Mouse (Mus musculus): ENCODE measurements around the gene Cptp. TPM values are rescaled to one million over a fixed set of nuclear protein-coding genes. Genes with fewer than 3 reads are reported as not detected.

Cptp gene
- polyA plus RNA-seq, 1 experiment from 2014 or later: 19.7 TPM

DNA sequence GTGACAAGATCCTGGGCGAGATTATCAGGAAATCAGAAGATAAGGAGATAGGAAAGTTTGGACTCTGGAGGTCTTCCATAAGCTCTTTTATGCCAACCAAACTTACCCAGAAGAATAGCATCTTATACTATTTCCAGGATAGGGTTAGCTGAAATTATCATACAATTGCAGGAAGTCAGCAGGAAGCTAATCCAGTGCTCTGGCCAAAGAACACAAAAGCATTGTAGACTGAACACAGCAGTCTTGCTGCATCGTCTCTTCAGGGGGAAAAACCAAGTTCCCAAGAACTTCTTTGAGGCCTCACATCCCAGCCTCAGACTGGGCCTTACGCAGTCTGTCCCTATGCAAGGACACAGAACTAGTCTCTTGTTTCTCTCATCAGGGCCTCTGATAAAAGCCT, 14.3 kb upstream of the Cptp start:
- H3K27ac ChIP-seq: no peak overlapping the region
- H3K4me3 ChIP-seq: no peak overlapping the region
- H3K27me3 ChIP-seq: no peaks in the 10 kb centered on the region
- H3K36me3 ChIP-seq: peaks cover 56% of the 10 kb centered on the region
- no peaks in the 10 kb centered on the region for H3K9me3 ChIP-seq
- no peak overlapping the region for H3K4me2 ChIP-seq
- ATAC-seq (ENCODE audit: insufficient number of reproducible peaks, low FRiP score, low TSS enrichment, low read depth): no peak
- no peaks in the 10 kb centered on the region for H3K4me1 ChIP-seq
- H3K9ac ChIP-seq: no peak overlapping the region
- WGBS: 87% methylated on average over 3 of the region's 3 CpGs

DNA sequence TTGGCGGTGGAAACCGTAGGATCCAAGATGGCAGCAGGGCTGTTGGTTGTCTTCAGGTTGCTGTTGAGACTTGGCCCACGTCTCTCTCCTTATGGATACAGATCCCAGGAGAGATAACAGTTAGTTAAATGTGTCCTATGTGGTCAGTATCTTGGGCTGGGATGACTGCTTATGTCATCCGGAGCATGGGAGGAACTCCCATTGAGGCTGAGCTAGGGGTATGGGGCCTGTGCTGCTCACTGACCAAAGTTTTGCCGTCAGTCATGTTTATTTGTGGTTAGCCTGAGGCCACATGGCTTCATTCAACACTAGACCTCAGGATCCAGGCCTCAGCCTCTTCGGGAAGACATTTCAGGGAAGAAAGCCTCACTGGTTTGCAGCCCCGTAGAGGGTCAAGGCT, 2.2 kb upstream of the Cptp start:
- no peaks in the 10 kb centered on the region for H3K27me3 ChIP-seq
- H3K4me3 ChIP-seq: no peak overlapping the region
- 88% methylated on average over 7 of the region's 7 CpGs for WGBS
- peaks cover 20% of the 10 kb centered on the region for H3K4me1 ChIP-seq
- H3K36me3 ChIP-seq: peaks cover 47% of the 10 kb centered on the region
- H3K9me3 ChIP-seq: no peaks in the 10 kb centered on the region
- no peak overlapping the region for H3K4me2 ChIP-seq
- H3K9ac ChIP-seq: no peak overlapping the region
- no peak for ATAC-seq (ENCODE audit: insufficient number of reproducible peaks, low FRiP score, low TSS enrichment, low read depth)
- H3K27ac ChIP-seq: no peak overlapping the region

DNA sequence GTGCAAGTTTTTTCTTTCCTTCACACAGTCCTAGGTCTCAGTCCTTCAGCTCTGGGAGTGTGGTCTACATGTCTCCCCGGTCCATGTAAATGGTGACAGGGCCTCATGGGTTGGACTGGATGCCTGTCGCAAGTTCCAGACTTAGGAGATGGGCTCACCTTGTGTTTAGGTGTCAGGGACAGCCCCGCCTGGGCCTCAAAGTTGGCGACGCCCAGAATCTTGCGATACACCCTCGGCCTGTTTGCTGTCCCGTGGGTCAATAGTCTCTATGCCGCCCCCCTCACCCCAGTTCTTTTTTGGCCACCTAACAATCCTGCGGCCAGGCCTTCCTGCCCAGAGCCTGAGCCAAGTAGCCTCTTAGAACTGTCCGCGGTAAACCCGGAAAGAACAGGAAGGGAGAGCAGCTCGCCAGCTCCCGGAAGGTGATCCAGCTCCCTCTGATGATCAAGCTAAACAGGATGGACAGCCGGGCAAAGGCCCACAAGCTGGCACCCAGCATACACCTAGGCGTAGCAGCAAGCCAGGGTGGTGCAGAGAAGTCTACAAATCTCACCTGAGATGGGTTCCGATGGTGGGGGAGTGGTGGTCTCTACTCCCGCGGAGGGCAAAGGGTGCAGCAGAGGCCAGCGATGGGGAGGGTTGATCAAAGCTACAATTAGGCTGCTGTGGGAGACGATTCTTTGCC, 484 bp downstream of the Cptp start:
- Histone ChIP-seq H3K4me3 (peak overlapping the region; percentile 72), H3K27ac (0 out of 2 replicates have a peak overlapping the region, but pooled peaks have one; percentile 43), H3K9me3 (no peaks in the 10 kb centered on the region), H3K4me2 (peak overlapping the region; percentile 86), H3K4me1 (peaks cover 20% of the 10 kb centered on the region), H3K36me3 (peaks cover 39% of the 10 kb centered on the region), H3K9ac (peak overlapping the region; percentile 69), H3K27me3 (no peaks in the 10 kb centered on the region)
- ATAC-seq (ENCODE audit: insufficient number of reproducible peaks, low FRiP score, low TSS enrichment, low read depth): no peak
- 7% methylated on average over 22 of the region's 22 CpGs for WGBS

DNA sequence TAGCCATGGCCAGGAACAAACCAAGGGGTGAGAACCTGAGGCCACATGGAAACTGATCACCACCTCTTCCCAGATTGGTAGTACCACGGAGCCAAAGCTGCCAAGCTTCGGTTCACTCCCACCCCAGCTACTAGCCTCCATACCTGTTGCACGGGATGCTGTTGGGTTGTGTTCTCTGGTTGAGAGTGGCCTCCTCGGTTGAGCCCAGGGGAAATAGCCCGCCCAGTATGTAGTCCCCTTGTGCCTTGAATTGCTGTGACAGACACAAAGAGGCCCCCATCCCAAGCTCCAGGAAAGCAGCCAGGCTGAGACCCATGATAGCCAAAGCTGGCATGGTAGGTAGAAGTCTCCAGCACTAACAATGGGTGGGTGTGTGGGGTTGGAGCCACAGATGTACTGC, 6.2 kb downstream of the Cptp start, which contains the start of gene Tas1r3:
Gene Tas1r3, minus strand, starts transcription at position 362 of the 400 bp plus-strand sequence.
- no peak for ATAC-seq (ENCODE audit: insufficient number of reproducible peaks, low FRiP score, low TSS enrichment, low read depth)
- Histone ChIP-seq H3K4me3 (no peak within 1 kb of the TSS), H3K27ac (no peak within 1 kb of the TSS), H3K4me1 (no peaks in the 10 kb centered on the region), H3K9me3 (no peaks in the 10 kb centered on the region), H3K36me3 (peaks cover 47% of the 10 kb centered on the region), H3K4me2 (no peak within 1 kb of the TSS), H3K27me3 (no peaks in the 10 kb centered on the region), H3K9ac (no peak within 1 kb of the TSS)
- 84% methylated on average over 5 of the region's 5 CpGs for WGBS

DNA sequence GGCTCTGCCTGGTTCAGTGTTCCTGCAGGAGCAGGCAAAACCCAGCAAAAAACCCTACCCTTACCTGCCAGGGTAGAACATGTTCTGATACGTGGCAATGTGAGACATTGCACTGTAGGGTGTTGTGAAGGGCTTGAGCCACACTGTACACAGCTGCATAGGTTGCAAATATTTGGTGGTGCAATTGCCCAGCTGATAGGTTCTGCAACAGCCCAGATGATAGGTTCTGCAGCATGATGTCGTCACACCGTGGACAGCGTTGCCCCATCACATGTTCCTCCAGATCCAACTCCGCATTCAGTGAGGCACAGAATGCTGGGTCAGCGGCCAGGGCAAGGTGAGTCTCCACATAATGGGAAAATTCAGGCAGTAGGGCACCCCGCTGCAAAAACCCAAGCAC, 7.5 kb downstream of the Cptp start:
- Histone ChIP-seq H3K4me1 (no peaks in the 10 kb centered on the region), H3K36me3 (peaks cover 56% of the 10 kb centered on the region), H3K4me3 (no peak overlapping the region), H3K27me3 (no peaks in the 10 kb centered on the region), H3K9ac (no peak overlapping the region), H3K27ac (no peak overlapping the region), H3K4me2 (no peak overlapping the region), H3K9me3 (no peaks in the 10 kb centered on the region)
- WGBS: 88% methylated on average over 7 of the region's 7 CpGs
- ATAC-seq (ENCODE audit: insufficient number of reproducible peaks, low FRiP score, low TSS enrichment, low read depth): no peak

DNA sequence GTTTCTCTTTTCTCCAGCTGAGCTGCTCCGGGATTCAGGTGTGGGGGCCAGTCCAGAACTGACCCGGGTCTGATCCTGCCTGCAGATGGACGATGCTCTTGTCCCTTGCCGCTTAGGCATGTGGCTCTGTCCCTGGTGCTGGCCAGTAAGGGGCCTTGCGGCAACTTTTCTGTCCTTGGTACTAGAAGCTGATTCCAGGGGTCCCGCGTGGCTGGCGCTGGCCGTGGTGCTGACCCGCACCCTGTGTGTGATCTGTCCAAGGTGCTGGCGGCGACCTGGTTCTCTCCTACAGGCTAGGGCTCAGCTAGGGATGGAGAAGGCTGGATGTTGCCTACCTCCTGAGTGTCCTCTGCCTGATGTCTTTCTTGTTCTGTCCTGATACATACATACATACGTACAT, 9.9 kb downstream of the Cptp start:
- H3K27me3 ChIP-seq: no peaks in the 10 kb centered on the region
- H3K4me2 ChIP-seq: no peak overlapping the region
- H3K36me3 ChIP-seq: peaks cover 65% of the 10 kb centered on the region
- 15% methylated on average over 13 of the region's 13 CpGs for WGBS
- H3K4me3 ChIP-seq: no peak overlapping the region
- ATAC-seq (ENCODE audit: insufficient number of reproducible peaks, low FRiP score, low TSS enrichment, low read depth): no peak
- H3K9me3 ChIP-seq: no peaks in the 10 kb centered on the region
- H3K4me1 ChIP-seq: no peaks in the 10 kb centered on the region
- no peak overlapping the region for H3K27ac ChIP-seq
- no peak overlapping the region for H3K9ac ChIP-seq

DNA sequence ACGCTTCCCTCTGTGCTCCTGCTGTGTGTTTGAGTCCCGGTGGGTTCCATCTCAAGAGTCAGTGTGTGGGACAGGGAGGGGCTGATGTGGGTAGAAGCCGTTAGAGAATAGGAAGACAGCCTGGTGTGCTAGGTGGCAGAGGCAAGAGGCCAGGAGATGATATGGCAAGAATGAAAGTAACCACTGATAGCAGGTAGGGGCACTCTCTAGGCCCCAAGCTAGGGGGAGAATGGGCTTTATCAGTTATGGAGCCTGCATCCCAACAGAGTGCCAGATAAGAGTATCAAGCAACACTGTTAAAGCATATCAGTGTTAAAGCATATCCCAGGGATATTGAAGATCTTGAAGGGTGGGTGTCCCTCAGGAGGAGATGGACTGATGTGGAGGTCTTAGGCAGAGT, 12.4 kb downstream of the Cptp start:
- no peak overlapping the region for H3K27ac ChIP-seq
- H3K36me3 ChIP-seq: peaks cover 82% of the 10 kb centered on the region
- no peak overlapping the region for H3K4me2 ChIP-seq
- H3K27me3 ChIP-seq: no peaks in the 10 kb centered on the region
- H3K9me3 ChIP-seq: no peaks in the 10 kb centered on the region
- H3K4me3 ChIP-seq: no peak overlapping the region
- no peak overlapping the region for H3K9ac ChIP-seq
- 0 out of 2 replicates have a peak, but pooled peaks cover under 1% of the 10 kb centered on the region for H3K4me1 ChIP-seq
- ATAC-seq (ENCODE audit: insufficient number of reproducible peaks, low FRiP score, low TSS enrichment, low read depth): no peak
- 84% methylated on average over 3 of the region's 3 CpGs for WGBS

DNA sequence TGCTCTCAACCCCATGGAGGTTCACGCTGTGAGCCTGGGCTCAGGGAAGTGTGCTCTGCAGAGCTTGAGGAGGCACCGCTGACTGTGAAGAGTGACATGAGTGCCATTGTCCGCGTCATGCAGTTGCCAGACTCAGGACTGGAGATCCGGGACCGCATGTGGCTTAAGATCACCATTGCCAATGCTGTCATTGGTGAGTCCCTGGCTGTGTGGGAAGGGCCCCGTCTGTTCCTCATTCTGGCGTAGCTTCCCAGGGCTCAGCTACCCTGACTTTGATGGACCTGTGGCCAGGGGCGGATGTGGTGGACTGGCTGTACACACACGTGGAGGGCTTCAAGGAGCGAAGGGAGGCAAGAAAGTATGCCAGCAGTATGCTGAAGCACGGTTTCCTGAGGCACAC, 13.2 kb downstream of the Cptp start:
- peaks cover 8% of the 10 kb centered on the region; the same call in 1 of the 2 replicates for H3K4me1 ChIP-seq
- 92% methylated on average over 12 of the region's 12 CpGs for WGBS
- H3K4me2 ChIP-seq: no peak overlapping the region
- no peaks in the 10 kb centered on the region for H3K9me3 ChIP-seq
- peaks cover 82% of the 10 kb centered on the region for H3K36me3 ChIP-seq
- no peaks in the 10 kb centered on the region for H3K27me3 ChIP-seq
- H3K27ac ChIP-seq: no peak overlapping the region
- H3K9ac ChIP-seq: no peak overlapping the region
- no peak for ATAC-seq (ENCODE audit: insufficient number of reproducible peaks, low FRiP score, low TSS enrichment, low read depth)
- H3K4me3 ChIP-seq: no peak overlapping the region

DNA sequence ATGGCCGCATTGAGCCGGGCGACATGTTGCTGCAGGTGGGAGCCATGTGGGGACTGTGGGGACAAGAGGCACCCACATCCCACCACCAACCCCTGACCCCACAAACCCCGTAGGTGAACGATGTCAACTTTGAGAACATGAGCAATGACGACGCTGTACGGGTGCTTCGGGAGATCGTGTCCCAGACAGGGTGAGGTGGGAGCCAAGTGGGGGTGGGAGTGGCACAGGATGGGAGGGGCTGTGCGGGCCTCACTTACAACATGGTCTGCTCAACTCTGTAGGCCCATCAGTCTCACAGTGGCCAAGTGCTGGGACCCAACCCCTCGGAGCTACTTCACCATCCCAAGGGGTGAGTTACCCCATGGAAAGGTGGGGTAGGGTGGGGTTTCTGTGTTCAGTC, 14.2 kb downstream of the Cptp start:
- WGBS: 87% methylated on average over 12 of the region's 12 CpGs
- no peaks in the 10 kb centered on the region for H3K9me3 ChIP-seq
- H3K27me3 ChIP-seq: no peaks in the 10 kb centered on the region
- H3K4me2 ChIP-seq: no peak overlapping the region
- ATAC-seq (ENCODE audit: insufficient number of reproducible peaks, low FRiP score, low TSS enrichment, low read depth): no peak
- H3K36me3 ChIP-seq: peaks cover 71% of the 10 kb centered on the region
- no peak overlapping the region for H3K27ac ChIP-seq
- H3K9ac ChIP-seq: no peak overlapping the region
- no peak overlapping the region for H3K4me3 ChIP-seq
- peaks cover 12% of the 10 kb centered on the region for H3K4me1 ChIP-seq

DNA sequence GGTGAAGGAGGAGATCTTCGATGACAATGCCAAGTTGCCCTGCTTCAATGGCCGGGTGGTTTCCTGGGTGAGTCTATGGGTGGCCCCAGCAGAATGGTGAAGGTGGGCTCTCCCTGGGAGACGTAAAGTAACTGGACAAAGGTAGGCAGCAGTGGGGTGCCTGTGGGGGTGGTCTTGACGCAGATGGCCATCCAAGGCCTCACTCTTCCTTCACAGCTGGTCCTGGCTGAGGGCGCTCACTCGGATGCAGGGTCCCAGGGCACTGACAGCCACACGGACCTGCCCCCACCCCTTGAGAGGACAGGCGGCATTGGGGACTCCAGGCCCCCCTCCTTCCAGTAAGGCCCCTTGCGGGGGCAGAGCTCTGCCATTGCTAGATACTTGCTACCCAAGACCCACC, 15.8 kb downstream of the Cptp start:
- no peak overlapping the region for H3K9ac ChIP-seq
- ATAC-seq (ENCODE audit: insufficient number of reproducible peaks, low FRiP score, low TSS enrichment, low read depth): no peak
- H3K9me3 ChIP-seq: no peaks in the 10 kb centered on the region
- H3K4me1 ChIP-seq: peaks cover 28% of the 10 kb centered on the region
- H3K27me3 ChIP-seq: no peaks in the 10 kb centered on the region
- 89% methylated on average over 9 of the region's 9 CpGs for WGBS
- no peak overlapping the region for H3K4me3 ChIP-seq
- no peak overlapping the region for H3K4me2 ChIP-seq
- H3K36me3 ChIP-seq: peaks cover 58% of the 10 kb centered on the region
- no peak overlapping the region for H3K27ac ChIP-seq

DNA sequence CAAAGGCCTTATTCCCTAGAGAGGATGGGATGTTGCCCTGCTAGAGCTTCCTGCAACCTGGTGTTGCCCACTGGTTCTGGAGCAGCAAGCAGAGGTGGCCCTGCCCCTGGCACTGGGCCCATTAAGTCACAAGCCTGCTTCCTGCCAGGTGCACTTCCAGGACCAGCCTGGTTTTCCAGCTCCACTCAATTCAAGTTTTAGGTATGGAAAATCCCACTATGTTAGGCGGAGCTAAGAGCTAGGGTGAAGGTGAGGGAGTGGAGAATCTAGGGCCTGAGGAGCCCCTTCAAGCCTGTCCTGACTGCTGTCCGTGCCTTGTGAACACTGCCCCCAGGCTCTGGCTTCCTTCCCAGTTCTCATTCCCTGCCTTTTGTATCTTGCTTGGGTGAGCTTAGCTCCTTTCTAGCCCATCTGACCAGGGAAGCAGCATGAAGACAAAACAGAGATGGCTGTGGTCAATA, 17.3 kb downstream of the Cptp start:
- Histone ChIP-seq H3K36me3 (peaks cover 44% of the 10 kb centered on the region), H3K4me2 (no peak overlapping the region), H3K4me3 (no peak overlapping the region), H3K9ac (no peak overlapping the region), H3K27ac (no peak overlapping the region), H3K4me1 (peaks cover 35% of the 10 kb centered on the region), H3K27me3 (no peaks in the 10 kb centered on the region), H3K9me3 (no peaks in the 10 kb centered on the region)
- WGBS: 73% methylated on average over 2 of the region's 2 CpGs
- no peak for ATAC-seq (ENCODE audit: insufficient number of reproducible peaks, low FRiP score, low TSS enrichment, low read depth)

DNA sequence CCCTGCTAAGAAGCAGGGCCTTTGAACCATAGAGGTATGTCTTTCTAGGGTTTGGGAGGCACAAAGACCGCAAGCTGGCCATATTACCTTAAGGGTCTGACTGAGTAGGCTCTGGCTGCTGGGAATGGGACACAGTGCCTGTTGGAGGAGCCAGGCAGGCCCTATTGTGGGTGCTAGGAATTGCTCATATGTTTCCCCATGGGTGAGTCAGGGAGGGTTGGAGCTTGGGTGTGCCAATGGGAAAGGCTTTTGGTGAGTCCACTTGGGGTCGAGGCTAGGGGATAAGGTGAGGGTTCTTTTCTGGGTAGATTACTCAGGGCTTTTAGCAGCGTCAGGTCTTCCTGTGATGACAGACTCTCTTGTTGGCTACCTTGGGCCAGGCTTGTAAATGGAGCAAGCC, 17.9 kb downstream of the Cptp start:
- Histone ChIP-seq H3K36me3 (peaks cover 37% of the 10 kb centered on the region), H3K9me3 (no peaks in the 10 kb centered on the region), H3K27me3 (no peaks in the 10 kb centered on the region), H3K4me3 (no peak overlapping the region), H3K4me2 (no peak overlapping the region), H3K27ac (no peak overlapping the region), H3K9ac (no peak overlapping the region), H3K4me1 (peaks cover 42% of the 10 kb centered on the region)
- ATAC-seq (ENCODE audit: insufficient number of reproducible peaks, low FRiP score, low TSS enrichment, low read depth): no peak
- 84% methylated on average over 3 of the region's 3 CpGs for WGBS
